Mouse (Mus musculus): ENCODE data around the gene S1pr4.

The S1pr4 gene

DNA sequence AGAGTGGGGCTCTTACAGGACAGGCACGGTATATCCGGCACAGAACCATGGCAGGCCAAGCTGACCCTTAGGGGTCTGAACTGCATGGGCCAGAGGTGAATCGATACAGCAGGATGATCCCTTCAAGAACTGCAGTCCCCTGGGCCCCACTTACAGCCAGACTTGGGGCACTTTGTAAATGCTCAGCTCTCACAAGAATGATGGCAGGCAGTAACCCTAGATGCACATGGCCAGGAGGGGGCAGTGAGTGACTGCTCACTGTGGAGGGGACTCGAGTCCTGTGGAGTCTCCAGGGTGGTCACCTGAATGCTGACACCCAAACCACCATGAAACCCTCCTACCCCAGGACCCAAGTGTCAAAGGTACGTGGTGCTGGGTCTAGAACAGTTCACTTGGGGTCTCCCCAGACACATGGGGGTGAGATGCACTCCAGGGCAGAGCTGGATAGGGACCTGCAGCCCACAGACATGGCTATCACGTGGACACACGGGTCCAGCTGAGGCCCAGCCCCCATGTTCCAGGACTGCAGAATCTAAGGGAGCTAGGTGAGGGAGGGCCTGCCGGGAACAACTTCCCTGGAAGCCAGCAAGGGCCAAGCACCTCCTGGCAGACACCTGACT lies 6.2 kb downstream of the S1pr4 start:
- no peak for DNase-seq (ENCODE audit: low spot score in 2 of 2)

DNA sequence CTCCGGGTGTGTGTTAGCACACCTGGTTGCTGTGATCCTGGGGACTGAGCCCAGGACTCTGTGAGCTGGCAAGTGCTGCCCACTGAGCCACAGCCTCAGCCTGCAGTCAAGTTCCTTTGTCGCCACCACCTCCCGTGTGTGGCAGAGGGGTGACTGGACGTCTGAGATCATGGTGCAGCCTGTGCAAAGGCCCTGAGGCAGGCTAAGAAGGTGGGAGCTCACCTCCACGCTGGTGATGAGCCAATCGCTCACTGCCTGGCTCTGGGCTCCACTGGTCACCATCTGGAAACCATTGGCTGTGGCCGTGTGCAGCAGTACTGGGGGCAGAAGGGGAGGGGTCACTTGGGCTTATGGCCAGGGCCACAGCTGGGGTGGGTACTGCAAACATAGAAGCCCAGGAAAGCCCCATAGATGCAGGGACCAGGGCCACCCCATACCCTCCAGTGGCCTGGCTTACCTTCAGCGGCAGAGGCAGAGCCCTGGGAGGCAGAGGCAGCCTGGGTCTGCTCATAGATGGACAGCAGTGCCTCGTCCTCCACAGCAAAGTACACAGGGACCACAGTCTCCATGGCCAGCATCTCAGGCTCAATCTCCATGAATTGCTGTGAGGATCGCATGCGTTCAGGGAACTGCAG lies 7.2 kb downstream of the S1pr4 start:
- peak in 1 of 2 experiments; percentile 11 for DNase-seq (ENCODE audit: low spot score in 2 of 2)

- DNase-seq (ENCODE audit: low spot score in 2 of 2): no peak
These were observed 8.9 kb downstream of the S1pr4 start for GRCm38 (mm10) chr10:81491018-81491417.

DNA sequence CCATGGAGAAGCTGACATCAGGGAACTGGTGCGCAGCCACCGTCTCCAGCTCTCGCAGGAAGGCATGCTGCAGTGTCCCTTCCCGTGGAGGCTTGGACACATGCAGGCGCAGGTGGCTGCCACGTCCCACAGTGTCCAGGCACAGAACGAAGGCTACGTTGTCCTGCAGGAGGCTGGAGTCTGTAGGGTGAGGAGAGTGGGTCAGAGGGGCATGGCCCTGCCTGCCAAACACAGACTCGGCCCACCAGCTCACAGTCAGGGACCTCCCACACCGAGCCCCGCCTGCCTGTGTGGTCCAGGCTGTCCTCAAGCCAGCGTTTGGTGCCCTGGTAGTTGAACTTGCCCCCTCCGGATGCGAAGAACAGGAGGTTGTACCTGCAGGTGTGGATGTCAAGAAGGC lies 10.0 kb downstream of the S1pr4 start:
- no peak for DNase-seq (ENCODE audit: low spot score in 2 of 2)

DNA sequence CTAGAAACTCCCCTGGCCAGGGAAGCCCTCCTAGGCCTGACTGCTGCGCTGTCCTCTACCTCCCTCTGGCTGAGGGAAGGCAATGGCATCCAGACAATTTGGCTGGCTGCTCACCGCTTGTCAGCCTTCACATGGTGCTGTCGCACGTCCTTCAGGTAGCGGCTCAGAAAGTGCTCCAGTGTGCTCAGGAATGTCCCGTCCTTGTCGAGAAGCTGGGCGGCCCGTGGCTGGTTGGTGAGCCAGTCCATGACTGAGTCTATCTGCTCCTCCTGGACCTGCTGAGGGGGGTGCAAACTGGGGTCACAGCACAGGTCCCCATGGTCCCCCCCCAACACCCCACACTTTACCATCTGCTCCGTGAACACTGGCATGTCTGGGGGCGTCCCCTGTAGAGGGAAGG lies 11.9 kb downstream of the S1pr4 start:
- DNase-seq (ENCODE audit: low spot score in 2 of 2): no peak

- no peak for DNase-seq (ENCODE audit: low spot score in 2 of 2)
These were observed 13.4 kb downstream of the S1pr4 start for GRCm38 (mm10) chr10:81486496-81486895.

DNA sequence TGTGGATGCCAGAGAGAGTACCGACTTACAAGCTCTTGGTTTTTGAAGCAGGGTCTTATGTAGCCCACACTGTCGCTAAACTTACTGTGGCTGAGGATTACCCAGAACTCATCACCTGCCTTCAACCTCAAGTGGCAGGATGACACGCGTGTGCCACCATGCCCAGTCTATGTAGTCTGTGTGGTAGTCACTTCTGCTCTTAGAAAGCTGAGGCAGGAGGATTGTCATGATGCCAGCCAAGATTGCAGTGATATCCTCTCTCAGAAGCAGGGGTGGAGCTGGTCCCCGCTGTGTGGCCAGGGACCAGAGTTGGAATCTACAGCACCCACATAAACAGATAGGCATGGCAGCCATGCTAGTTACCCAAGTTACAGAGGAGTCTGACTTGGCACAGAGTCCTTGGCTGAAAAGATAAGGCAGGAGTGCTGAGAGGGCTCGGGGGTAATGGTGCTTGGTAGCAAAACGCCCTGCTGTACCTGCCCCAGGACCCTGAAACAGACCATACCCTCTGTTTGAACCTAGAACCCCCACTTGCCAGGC lies 14.4 kb downstream of the S1pr4 start:
- no peak for DNase-seq (ENCODE audit: low spot score in 2 of 2)

GRCm38 (mm10) chr10:81485060-81485449 lies 14.9 kb downstream of the S1pr4 start:
- no peak for DNase-seq (ENCODE audit: low spot score in 2 of 2)

DNA sequence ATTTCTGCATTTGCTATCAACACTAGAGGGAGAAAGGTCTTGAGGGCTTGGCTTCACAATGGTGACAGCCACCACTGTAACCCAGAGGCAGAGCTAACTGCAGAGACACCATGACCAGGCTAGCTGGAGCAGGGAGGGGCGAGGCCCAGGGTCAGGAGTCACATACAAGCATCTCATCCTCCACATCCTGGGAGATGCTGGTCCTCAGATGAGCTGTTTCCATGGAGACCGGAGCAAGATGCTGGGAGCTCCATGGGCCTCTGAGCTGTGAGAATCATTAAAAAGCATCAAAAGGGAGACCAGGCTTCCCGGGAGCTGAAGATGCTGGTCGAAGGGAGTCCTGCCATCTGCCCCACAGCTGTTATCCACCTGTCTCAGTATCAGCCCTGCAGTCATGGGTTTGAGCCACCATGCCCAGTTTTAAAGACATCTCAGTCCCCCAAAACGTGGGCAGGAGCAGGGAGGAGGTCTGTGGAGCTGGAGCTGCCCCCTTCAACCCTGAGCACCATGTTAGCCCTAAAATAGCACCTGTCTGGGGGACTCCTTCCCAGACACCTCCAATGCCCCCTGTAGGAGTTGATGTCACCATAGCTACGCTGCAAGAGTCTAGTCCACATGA lies 15.4 kb downstream of the S1pr4 start:
- no peak for DNase-seq (ENCODE audit: low spot score in 2 of 2)

DNA sequence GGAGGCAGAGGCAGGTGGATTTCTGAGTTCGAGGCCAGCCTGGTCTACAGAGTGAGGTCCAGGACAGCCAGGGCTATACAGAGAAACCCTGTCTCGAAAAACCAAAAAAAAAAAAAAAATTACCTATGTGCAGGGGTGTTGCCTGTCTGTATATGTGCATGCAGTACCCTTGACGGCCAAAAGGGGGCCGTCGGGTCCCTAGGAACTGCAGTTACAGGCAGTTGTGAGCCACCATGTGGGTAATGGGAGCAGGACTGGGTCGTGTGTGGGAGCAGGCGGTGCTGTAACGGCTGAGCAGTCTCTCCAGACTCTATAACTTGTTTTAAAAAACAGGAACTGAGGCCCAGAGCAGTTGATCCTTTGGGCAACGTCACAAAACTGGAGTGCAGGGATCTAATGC lies 15.9 kb downstream of the S1pr4 start:
- DNase-seq (ENCODE audit: low spot score in 2 of 2): no peak

DNA sequence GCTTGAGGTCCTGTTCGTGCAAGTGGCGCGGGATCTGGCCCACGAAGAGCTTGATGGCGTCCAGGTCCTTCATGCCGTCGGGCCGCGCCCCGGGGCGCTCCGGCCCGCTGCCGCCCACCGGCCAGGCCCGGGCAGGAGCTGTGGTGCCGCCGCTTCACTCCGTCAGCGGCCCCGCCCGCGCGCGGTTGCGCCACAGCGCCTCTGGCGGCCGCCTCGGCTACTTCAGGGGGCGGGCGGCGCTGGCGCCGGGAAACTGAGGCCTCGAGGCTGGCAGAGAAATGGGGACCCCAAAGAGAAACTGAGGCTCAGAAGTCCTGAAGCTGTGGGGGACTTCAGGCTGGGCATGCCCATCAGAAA lies 17.4 kb downstream of the S1pr4 start, which contains the start of gene Celf5:
Gene Celf5 (minus strand): TSS at position 177 of the 357 bp plus-strand sequence.
- DNase-seq (ENCODE audit: low spot score in 2 of 2): peak in 1 of 2 experiments; percentile 72

DNA sequence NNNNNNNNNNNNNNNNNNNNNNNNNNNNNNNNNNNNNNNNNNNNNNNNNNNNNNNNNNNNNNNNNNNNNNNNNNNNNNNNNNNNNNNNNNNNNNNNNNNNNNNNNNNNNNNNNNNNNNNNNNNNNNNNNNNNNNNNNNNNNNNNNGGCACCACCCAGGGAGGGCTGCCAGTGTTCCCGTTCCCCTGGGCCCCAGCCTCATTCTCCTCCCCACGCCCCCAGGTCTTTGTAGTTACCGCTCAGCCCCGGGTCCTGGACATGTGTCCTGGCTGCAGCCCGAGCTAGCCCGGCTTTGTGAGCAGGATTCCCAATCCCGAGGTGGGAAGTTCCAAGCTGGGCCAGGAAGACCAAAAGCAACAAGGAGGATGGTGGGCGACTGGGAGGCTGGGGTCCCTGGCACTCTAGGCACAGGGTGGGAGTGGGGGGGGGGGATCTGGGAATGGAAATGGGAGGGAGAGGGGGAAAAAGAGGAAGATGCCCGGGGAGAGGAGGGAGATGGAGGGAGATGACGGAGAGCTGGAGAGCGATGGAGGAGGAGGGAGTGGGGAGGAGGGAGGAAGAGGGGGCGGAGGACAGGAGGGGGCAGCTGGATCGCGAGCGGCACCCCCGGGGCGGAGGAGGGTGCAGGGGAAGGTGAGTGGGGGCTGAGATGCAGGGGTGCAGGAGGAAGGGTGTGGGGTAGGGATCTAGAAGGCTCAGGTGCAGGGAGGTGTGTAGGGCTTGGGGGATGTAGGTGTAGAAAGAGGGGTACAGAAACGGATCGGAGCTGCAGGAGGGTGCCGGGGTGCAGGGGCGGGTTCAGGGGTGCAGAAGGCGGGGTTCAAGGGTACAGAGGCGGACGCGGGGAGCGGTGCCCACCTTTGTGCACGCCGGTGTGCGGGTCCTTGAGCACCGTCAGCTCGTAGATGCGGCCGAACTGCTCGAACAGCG lies 18.1 kb downstream of the S1pr4 start:
- DNase-seq (ENCODE audit: low spot score in 2 of 2): no peak

DNA sequence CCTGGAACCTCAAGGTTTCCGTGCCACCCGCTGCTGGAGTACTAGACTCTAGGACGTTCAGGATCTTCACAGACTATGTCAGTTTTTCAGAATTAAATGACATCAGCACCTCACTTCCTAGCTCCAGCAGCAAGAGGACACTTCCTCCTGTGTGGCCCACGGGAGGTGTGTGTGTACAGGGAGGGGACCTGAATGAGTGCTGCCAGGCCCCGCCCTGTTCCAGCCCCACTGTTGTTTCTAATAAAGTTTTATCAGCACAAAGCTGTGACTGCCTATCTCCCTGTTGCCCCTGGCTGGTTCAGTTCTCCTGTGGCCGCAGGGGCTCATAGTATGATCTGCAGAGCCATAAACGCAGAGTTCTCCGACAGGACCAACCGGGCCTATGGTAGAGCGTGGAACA lies 25.5 kb downstream of the S1pr4 start:
- no peak for DNase-seq (ENCODE audit: low spot score in 2 of 2)

DNA sequence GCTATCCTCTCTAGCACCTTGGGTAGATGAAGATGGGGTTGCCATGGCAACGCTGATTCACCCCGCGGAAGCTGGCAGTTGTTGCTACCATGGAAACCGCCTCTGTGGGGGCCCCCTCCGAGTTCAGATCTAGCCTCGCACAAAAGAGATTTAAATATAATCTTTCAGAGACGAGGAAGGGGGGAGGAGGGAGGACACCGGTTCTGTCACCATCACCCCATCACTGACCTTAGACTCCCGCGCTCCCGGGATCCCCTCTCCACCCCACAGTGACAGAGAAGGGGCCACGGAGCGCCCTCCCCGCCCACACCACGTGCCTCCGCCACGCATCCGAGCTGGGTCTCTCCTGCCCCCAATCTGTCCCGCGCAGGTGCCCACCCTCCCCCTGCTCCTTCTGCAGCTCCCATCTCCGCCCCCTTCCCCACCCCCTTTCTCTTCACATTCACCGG lies 26.9 kb downstream of the S1pr4 start:
- peak; percentile 87 to 91 for DNase-seq (ENCODE audit: low spot score in 2 of 2)

GRCm38 (mm10) chr10:81472403-81473002 lies 27.4 kb downstream of the S1pr4 start:
- no peak for DNase-seq (ENCODE audit: low spot score in 2 of 2)

DNA sequence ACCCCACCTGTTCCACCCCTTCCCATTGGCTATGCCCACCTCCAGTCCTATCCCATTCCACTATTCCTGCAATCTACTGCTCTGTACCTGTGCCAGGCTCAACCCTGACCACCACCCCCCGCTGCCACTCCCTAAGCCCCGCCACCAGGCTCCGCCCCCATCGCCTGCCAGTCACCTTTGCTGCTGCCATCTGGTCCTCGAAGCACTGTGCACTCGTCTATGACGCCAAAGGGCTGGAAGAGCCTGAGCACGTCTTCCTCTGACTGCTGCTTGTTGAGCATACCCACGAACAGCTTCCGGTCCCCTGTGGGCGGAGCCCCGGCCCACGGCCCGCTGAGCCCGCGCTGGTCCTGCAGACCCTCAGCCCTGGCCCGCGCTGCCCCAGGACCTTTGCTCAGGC lies 29.5 kb downstream of the S1pr4 start:
- no peak for DNase-seq (ENCODE audit: low spot score in 2 of 2)

DNA sequence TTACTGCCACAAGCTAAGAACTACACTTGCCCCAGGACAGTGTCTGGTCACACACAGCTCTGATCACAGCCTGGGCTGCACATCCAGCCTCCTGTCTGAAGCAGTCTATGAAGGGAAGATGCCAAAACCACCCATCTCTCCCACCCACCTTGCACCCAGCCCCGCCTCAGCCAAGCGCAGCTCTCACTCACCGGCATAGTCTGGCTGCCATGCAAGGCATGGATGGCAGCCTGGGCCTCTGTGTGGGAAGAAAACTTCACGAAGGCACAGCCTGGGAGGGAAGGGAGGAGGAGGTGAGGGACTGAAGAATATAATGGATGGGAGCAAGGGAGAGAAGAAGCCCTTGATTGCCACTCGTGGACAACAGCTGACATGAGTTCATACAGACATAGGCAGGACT lies 30.7 kb downstream of the S1pr4 start:
- DNase-seq (ENCODE audit: low spot score in 2 of 2): no peak

DNA sequence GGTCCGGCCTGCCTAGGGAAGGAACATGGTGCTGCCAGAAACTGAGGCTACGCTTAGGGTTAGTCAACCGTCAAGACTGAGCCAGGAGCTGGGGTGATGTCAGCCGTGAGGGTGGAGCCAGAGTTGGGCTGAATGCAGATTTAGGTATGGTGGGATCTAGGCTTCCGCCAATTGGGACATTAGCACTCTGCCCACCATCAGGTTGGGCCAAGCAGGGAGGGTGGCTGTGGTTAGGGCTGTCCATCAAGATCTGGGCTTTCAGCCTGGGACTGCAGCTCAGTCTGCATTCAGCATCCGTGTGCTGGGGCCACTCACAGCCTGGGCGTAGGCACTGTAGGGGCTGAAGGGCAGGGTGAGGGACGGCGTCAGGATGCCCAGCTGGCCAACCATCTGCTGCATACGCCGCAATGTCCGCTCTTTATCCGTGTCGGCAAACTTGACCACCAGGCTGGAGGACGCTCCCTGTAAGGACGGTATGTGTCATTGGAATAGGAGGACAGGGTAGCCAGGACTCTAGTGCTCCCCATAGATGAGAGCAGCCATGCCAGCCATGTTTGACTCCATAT lies 32.2 kb downstream of the S1pr4 start:
- no peak for DNase-seq (ENCODE audit: low spot score in 2 of 2)

- peak in 1 of 2 experiments; percentile 13 for DNase-seq (ENCODE audit: low spot score in 2 of 2)
These were observed 33.1 kb downstream of the S1pr4 start for GRCm38 (mm10) chr10:81466881-81467280.

DNA sequence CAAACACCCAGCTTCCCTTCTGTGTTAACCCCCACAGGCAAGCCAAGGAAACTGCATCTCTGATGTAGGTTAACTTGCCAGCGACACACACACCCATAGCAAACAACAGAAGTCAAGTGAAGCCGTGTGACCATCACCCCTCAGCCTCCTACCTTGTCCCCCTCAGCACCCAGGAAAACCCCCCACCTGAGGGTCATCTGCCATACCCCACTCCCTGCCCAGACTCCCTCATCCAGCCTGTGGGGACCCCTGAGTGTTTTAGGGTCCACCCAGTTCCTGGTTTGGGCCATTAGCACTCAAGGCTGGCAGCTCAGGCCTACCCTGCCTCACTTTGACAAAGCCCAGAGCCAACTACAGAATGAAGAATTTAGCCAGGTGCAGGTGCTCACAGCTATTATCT lies 33.9 kb downstream of the S1pr4 start:
- peak in 1 of 2 experiments; percentile 6 for DNase-seq (ENCODE audit: low spot score in 2 of 2)

GRCm38 (mm10) chr10:81465265-81465645 lies 34.7 kb downstream of the S1pr4 start:
- peak in 1 of 2 experiments; percentile 23 for DNase-seq (ENCODE audit: low spot score in 2 of 2)
